Mouse (Mus musculus): ENCODE measurements around the gene Asic1. TPM values are rescaled to one million over a fixed set of nuclear protein-coding genes. Genes with fewer than 3 reads are reported as not detected.
"Not testable (repeated sequence)": the region's sequence is repeated elsewhere in the genome, so short reads cannot be mapped to it uniquely, and the experiment has no call there.

The Asic1 gene
- polyA plus RNA-seq, 3 experiments from 2014 or later, result 0.20 to 0.40 TPM; not detected in 1

- no peak for ATAC-seq
Measured at GRCm38 (mm10) chr15:99664600-99665451, 5.3 kb upstream of the Asic1 start.

- ATAC-seq, result no peak
Measured at GRCm38 (mm10) chr15:99667544-99667943, 2.6 kb upstream of the Asic1 start.

GRCm38 (mm10) chr15:99668881-99669280 is 1.3 kb upstream of the Asic1 start:
- peak; percentile 77 for ATAC-seq

GRCm38 (mm10) chr15:99669392-99669791 is 776 bp upstream of the Asic1 start:
- no peak for ATAC-seq

- no peak for ATAC-seq
Measured at GRCm38 (mm10) chr15:99670964-99671670, 949 bp downstream of the Asic1 start.

- ATAC-seq, result no peak
Measured at GRCm38 (mm10) chr15:99671783-99672182, 1.6 kb downstream of the Asic1 start.

GRCm38 (mm10) chr15:99674866-99675265 is 4.7 kb downstream of the Asic1 start:
- no peak for ATAC-seq

GRCm38 (mm10) chr15:99677089-99677488 is 6.9 kb downstream of the Asic1 start:
- ATAC-seq, result no peak

- ATAC-seq, result no peak
Measured at GRCm38 (mm10) chr15:99678063-99678800, 8.1 kb downstream of the Asic1 start.

- ATAC-seq, result no peak
Measured at GRCm38 (mm10) chr15:99679008-99679407, 8.8 kb downstream of the Asic1 start.

- ATAC-seq, result no peak
Measured at GRCm38 (mm10) chr15:99682880-99683279, 12.7 kb downstream of the Asic1 start.

- ATAC-seq, result no peak
Measured at GRCm38 (mm10) chr15:99684156-99684555, 14.0 kb downstream of the Asic1 start.

- ATAC-seq, result no peak
Measured at GRCm38 (mm10) chr15:99688712-99689111, 18.5 kb downstream of the Asic1 start.

- ATAC-seq, result no peak
Measured at GRCm38 (mm10) chr15:99690924-99691323, 20.8 kb downstream of the Asic1 start.

- ATAC-seq, result no peak
Measured at GRCm38 (mm10) chr15:99691976-99692375, 21.8 kb downstream of the Asic1 start.

- no peak for ATAC-seq
Measured at GRCm38 (mm10) chr15:99697309-99697708, 27.1 kb downstream of the Asic1 start.

GRCm38 (mm10) chr15:99698533-99699085 is 28.4 kb downstream of the Asic1 start:
- ATAC-seq, result no peak

GRCm38 (mm10) chr15:99699715-99700114 is 29.5 kb downstream of the Asic1 start:
- no peak for ATAC-seq

GRCm38 (mm10) chr15:99700219-99701106 is 30.3 kb downstream of the Asic1 start:
- no peak for ATAC-seq

GRCm38 (mm10) chr15:99701640-99701998 is 31.5 kb downstream of the Asic1 start:
- ATAC-seq, result not testable (repeated sequence)

- ATAC-seq, result peak; percentile 85
Measured at GRCm38 (mm10) chr15:99701999-99702900, 32.1 kb downstream of the Asic1 start, which contains the start of gene Smarcd1. Smarcd1 (plus strand) TSS chr15:99702129.

Data from inflammation-experienced regulatory T-cells, adult 6 months (primary cell).